Mouse (Mus musculus) testis, postnatal 10 days (tissue): Measurements from ENCODE around the gene Arl8a.
A peak's percentile ranks its signal among the peaks of the same experiment; 100 is the strongest.

Experiments used
- DNase-seq: peaks from one replicate; pipeline ENCODE4 v3.0.0; 2021; ENCODE audit warnings: low spot score

Arl8a gene

GRCm38 (mm10) chr1:135199014-135199819, 52.6 kb downstream of the Arl8a start:
- DNase-seq = peak; percentile 57

- no peak for DNase-seq
These were observed 53.8 kb downstream of the Arl8a start for GRCm38 (mm10) chr1:135200400-135200799.

GRCm38 (mm10) chr1:135204196-135205126, 57.8 kb downstream of the Arl8a start:
- no peak for DNase-seq

- DNase-seq = no peak
These were observed 58.6 kb downstream of the Arl8a start for GRCm38 (mm10) chr1:135205257-135205656.
